Mouse (Mus musculus) spleen, adult 12 weeks (tissue): ENCODE measurements around the gene Dner.

Experiments used
- DNase-seq: peaks from one replicate; pipeline ENCODE4 v3.0.0; 2022; ENCODE audit warnings: low spot score

The Dner gene

GRCm38 (mm10) chr1:84441419-84441818 is 254.6 kb downstream of the Dner start:
- DNase-seq = no peak

- no peak for DNase-seq
Observed at GRCm38 (mm10) chr1:84437565-84437964, 258.5 kb downstream of the Dner start.

DNA sequence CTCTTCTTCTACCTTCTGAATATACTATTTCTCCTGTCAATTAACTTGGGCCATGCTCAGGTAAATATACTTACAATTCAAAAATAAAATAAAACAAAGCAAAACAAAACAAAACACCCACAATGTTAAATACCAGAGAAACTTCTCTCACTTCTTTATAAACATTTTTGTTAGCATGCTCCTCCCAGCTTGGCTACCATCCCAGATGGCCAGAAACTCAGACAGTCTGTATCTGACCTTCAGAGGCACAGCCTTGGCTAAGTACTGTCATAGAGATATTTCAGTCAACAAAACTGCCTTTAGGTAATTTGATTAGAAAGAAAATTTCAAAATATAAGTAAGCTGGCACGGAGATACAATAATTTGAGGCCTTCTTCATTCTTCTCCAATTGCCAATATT is 259.7 kb downstream of the Dner start:
- no peak for DNase-seq

GRCm38 (mm10) chr1:84433291-84433980 is 262.6 kb downstream of the Dner start:
- no peak for DNase-seq

GRCm38 (mm10) chr1:84432311-84432710 is 263.7 kb downstream of the Dner start:
- DNase-seq = no peak

DNA sequence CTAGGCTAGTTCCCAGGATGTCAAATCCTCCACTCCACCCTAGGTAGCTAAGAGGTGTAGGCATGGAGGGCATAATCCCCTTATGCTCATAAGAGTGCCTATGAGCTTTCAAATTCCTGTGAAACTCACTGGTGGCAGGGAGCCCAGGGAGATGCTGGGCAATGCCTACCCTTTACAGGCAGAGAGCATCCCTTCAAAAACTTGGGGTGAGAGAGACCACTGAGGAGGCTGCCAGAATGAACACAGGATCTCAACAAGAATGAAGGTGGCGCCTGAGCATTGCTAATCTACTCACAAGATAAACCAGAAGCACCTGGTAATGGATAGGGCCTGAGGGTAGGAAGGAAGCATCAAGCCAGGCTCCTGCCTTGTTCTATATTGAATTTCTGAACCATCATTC is 267.7 kb downstream of the Dner start:
- DNase-seq = no peak

GRCm38 (mm10) chr1:84427757-84428156 is 268.3 kb downstream of the Dner start:
- no peak for DNase-seq

- DNase-seq = no peak
Observed at GRCm38 (mm10) chr1:84426679-84427078, 269.3 kb downstream of the Dner start.

GRCm38 (mm10) chr1:84422881-84423280 is 273.1 kb downstream of the Dner start:
- DNase-seq = no peak

GRCm38 (mm10) chr1:84421845-84422244 is 274.2 kb downstream of the Dner start:
- DNase-seq = no peak

- DNase-seq = no peak
Observed at GRCm38 (mm10) chr1:84419416-84419815, 276.6 kb downstream of the Dner start.

- no peak for DNase-seq
Observed at GRCm38 (mm10) chr1:84418511-84418910, 277.5 kb downstream of the Dner start.

DNA sequence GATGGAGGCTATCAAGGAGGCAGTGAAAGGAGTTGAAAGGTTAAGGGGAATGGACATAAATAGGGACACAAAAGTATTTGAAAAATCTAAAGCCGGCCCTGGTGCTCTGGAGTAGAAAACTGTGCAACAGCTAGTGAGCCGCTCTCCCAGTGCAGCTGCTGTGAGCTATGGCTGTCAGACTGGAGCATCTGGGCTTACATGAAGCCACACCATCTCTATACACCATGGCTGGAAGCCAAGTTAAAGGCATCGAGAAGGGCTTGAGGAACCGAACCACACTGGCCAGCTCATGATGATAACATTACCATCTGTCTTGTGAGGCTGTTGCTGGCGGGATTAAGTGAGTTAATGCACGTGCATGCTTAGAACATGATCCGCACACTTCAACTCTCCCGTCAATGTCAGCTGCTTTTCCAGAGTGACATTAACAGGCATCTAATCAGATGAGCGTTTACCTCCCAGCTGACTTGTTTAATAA is 278.2 kb downstream of the Dner start:
- DNase-seq = no peak

DNA sequence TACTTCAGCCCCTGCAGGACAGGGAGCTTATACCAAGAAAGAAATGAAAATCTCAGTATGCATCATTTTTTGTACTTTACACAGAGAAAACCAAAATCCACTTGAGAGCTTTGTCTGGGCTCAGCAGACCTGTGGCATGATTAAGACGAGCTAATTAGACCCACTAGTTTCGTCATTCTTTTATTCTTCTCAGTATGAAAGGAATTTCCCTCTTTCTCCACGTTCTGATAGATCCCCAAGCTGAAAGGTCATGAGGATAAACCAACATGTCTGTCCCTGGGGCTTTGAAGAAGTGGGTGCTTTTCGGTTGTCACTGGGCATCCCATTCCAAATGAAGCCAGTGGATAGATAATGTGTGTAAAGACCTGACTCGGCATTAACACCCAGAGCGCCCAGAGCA is 278.7 kb downstream of the Dner start:
- no peak for DNase-seq

DNA sequence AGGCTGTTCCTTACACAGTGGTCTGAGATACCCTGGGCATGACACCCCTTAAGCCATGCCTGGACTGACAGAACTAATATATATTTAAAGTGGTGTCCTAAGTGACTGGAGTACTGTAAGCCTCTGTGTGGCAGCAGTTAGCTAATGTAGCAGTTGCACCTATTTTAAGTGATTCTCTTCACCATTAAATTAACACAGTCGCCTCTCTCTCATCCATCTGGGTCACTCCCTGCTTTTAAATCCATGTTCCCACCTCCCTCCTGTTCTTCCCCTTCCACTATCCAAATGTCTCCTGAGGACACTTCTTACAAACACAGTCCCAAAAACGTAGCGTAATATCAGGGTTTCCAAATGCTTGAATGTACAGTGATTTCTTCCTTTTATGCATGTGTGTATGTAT is 281.6 kb downstream of the Dner start:
- DNase-seq = no peak

- no peak for DNase-seq
Observed at GRCm38 (mm10) chr1:84409514-84409913, 286.5 kb downstream of the Dner start.

DNA sequence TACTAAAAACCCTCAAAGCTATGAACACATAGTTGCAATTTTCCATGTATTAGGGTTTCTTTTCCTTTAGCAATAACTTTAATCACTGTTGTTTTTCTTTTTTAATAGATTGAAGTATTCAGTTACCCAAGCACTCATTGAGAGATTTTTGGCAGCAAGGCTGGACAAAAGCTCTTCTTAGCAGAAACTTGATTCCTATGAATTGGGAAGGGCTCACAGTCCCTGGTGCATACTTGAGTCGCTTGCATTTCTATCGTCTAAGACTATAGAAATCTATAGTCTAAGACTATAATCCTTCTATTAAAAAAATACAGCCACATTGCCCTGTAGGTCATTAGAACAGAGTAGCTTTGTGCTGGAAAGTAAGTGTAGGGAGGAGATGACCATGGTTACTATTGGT is 287.1 kb downstream of the Dner start:
- no peak for DNase-seq

- no peak for DNase-seq
Observed at GRCm38 (mm10) chr1:84406891-84407290, 289.1 kb downstream of the Dner start.

DNA sequence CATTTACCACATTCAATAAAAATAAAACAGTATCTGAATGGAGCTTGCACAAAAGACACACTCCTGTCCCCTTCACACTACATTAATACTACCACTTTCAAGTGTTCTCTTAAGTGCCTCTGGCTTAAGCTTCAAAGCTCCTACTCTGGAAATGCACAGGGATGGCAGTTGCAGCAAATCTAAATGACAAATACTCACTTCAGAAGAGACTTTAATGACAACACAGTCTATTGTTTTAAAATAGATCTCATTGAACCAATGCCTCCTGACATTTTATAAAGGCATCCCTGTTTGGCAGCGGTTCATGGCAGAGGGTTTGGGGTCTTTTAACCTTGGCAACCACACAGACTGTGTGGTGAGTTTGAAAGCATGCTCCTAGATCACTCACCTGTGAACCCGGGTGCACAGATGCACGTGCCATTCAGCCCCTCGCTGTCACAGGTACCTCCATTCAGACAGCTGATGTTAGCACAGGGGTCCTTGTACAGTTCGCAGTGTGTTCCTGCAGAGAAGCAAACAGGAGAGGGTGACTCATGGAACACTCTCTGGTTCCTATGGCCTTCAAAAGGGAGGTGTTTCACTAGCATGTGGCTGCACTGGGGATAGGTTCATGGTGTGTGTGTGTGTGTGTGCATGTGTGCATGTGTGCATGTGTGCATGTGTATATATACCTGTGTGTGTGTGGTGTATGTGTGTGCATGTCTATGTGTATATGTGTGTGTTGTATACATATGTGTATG is 290.3 kb downstream of the Dner start:
- no peak for DNase-seq

- no peak for DNase-seq
Observed at GRCm38 (mm10) chr1:84404880-84405279, 291.1 kb downstream of the Dner start.

- DNase-seq = no peak
Observed at GRCm38 (mm10) chr1:84402154-84402553, 293.9 kb downstream of the Dner start.

- no peak for DNase-seq
Observed at GRCm38 (mm10) chr1:84399671-84400070, 296.4 kb downstream of the Dner start.

DNA sequence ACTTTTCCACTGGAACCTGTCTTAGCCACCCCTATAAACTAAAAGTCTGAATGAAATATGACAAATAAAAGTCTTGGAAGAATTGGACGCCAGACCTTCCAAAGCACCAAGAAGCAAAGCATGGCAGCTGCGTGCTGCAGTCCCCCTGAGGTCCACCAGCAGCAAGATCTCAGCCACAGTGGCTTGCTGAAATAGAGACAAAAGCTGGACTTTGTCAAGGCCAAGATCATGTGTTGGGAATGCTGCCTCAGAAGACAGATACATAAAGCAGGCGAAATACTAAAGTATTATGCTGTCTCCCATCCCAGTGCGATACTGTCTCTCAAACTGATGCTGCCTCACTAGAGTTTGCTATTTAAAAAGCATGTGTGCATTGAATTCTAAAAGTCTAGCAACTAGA is 296.9 kb downstream of the Dner start:
- DNase-seq = no peak

GRCm38 (mm10) chr1:84396787-84397186 is 299.2 kb downstream of the Dner start:
- no peak for DNase-seq
